Mouse (Mus musculus) MEL (cell line): ENCODE measurements around the gene 4930432K21Rik. TPM values are rescaled to one million over a fixed set of nuclear protein-coding genes. Genes with fewer than 3 reads are reported as not detected.
A peak's percentile ranks its signal among the peaks of the same experiment; 100 is the strongest.

Experiments
- DNase-seq: peaks from one replicate; pipeline ENCODE4 v3.0.0; 2011; ENCODE audit warnings: low read depth, low spot score
- H3K27ac ChIP-seq: 2 replicates; pipeline ENCODE4 v1.5.1; 2012; ENCODE audit warnings: low read depth, mild to moderate bottlenecking, control low read depth, low read length, moderate library complexity; ENCODE audit not compliant: control insufficient read depth
- H3K27me3 ChIP-seq, 2 experiments: fragments of 150-350 bp in 1 of 2; sonication (generic) in 1 of 2; 2 replicates each; pipeline ENCODE4 v1.6.1; 2012; ENCODE audit warnings: low read length in 2 of 2, mild to moderate bottlenecking in 2 of 2, improper control_type of control experiment in 1 of 2, moderate library complexity in 1 of 2; ENCODE audit not compliant: insufficient read depth in 2 of 2, control insufficient read depth in 1 of 2
- H3K36me3 ChIP-seq, 2 experiments: 2 replicates each; pipeline ENCODE4 v1.6.1; 2012 to 2014; ENCODE audit warnings: low read length in 2 of 2, improper control_type of control experiment in 1 of 2, inconsistent platforms in 1 of 2, mild to moderate bottlenecking in 1 of 2; ENCODE audit not compliant: insufficient read depth in 2 of 2, control insufficient read depth in 1 of 2
- H3K4me1 ChIP-seq, 2 experiments: fragments of 150-350 bp in 1 of 2; sonication (generic) in 1 of 2; 2 replicates each; pipeline ENCODE4 v1.6.1; 2012; ENCODE audit warnings: low read length in 2 of 2, improper control_type of control experiment in 1 of 2, mild to moderate bottlenecking in 1 of 2; ENCODE audit not compliant: insufficient read depth in 2 of 2, control insufficient read depth in 1 of 2
- H3K4me3 ChIP-seq, 2 experiments: fragments of 150-350 bp in 1 of 2; sonication (generic) in 1 of 2; 2 replicates each; pipeline ENCODE4 v1.5.1; 2012; ENCODE audit warnings: low read depth in 2 of 2, low read length in 2 of 2, mild to moderate bottlenecking in 2 of 2, moderate library complexity in 2 of 2, control low read depth in 1 of 2, improper control_type of control experiment in 1 of 2; ENCODE audit not compliant: control insufficient read depth in 1 of 2, insufficient read depth in 1 of 2
- H3K79me2 ChIP-seq: 2 replicates; pipeline ENCODE4 v1.6.1; 2012; ENCODE audit warnings: mild to moderate bottlenecking, low read length, moderate library complexity; ENCODE audit not compliant: control insufficient read depth, poor library complexity, insufficient read depth
- H3K9ac ChIP-seq: 2 replicates; pipeline ENCODE4 v1.6.1; 2012; ENCODE audit warnings: low read depth, mild to moderate bottlenecking, control low read depth, low read length, moderate library complexity; ENCODE audit not compliant: control insufficient read depth, poor library complexity, severe bottlenecking
- H3K9me3 ChIP-seq: fragments of 150-350 bp; sonication (generic); replicated peaks from 2 replicates; pipeline ENCODE4 v1.6.1; 2012; ENCODE audit warnings: mild to moderate bottlenecking, low read length, improper control_type of control experiment, moderate library complexity; ENCODE audit not compliant: insufficient read depth
- CTCF ChIP-seq, 3 experiments: IDR thresholded peaks in 2 of 3; conservative IDR thresholded peaks in 1 of 3; 2 replicates each; pipeline ENCODE4 v1.5.1; 2011 to 2012; ENCODE audit warnings: low read length in 3 of 3, low read depth in 2 of 3, mild to moderate bottlenecking in 2 of 3, improper control_type of control experiment in 1 of 3, inconsistent platforms in 1 of 3, mixed read lengths in 1 of 3, moderate library complexity in 1 of 3; ENCODE audit not compliant: control insufficient read depth in 1 of 3, insufficient read depth in 1 of 3, poor library complexity in 1 of 3, severe bottlenecking in 1 of 3
- EP300 ChIP-seq, 2 experiments: IDR thresholded peaks; 2 replicates each; pipeline ENCODE4 v1.6.1; 2011; ENCODE audit warnings: improper control_type of control experiment in 2 of 2, low read length in 2 of 2, low read depth in 1 of 2, mild to moderate bottlenecking in 1 of 2
- GABPA ChIP-seq: IDR thresholded peaks from 2 replicates; pipeline ENCODE4 v1.6.1; 2012; ENCODE audit warnings: low read depth, mild to moderate bottlenecking, inconsistent platforms, low read length, improper control_type of control experiment, moderate library complexity
- GATA1 ChIP-seq: IDR thresholded peaks from 2 replicates; pipeline ENCODE4 v1.6.1; 2011; ENCODE audit warnings: low read depth, low read length, improper control_type of control experiment
- HCFC1 ChIP-seq: IDR thresholded peaks from 2 replicates; pipeline ENCODE4 v1.6.1; 2012; ENCODE audit warnings: low read depth, mild to moderate bottlenecking, inconsistent platforms, low read length, improper control_type of control experiment, moderate library complexity
- MAFK ChIP-seq: IDR thresholded peaks from 2 replicates; pipeline ENCODE4 v1.6.1; 2011; ENCODE audit warnings: low read depth, mild to moderate bottlenecking, low read length, improper control_type of control experiment, borderline replicate concordance
- MAZ ChIP-seq: IDR thresholded peaks from 2 replicates; pipeline ENCODE4 v1.6.1; 2012; ENCODE audit warnings: low read depth, mild to moderate bottlenecking, inconsistent platforms, low read length, improper control_type of control experiment
- MEF2A ChIP-seq: IDR thresholded peaks from 2 replicates; pipeline ENCODE4 v1.6.1; 2014; ENCODE audit warnings: low read depth, mild to moderate bottlenecking, inconsistent platforms, low read length, improper control_type of control experiment; ENCODE audit not compliant: poor library complexity, insufficient replicate concordance, severe bottlenecking; ENCODE audit errors: extremely low read depth
- POLR2AphosphoS5 ChIP-seq: IDR thresholded peaks from 2 replicates; pipeline ENCODE4 v1.6.1; 2012; ENCODE audit warnings: low read depth, borderline replicate concordance, mild to moderate bottlenecking, inconsistent platforms, low read length, moderate library complexity, mixed read lengths
- RAD21 ChIP-seq: IDR thresholded peaks from 2 replicates; pipeline ENCODE4 v1.6.1; 2011; ENCODE audit warnings: mild to moderate bottlenecking, low read depth, low read length, improper control_type of control experiment
- SMC3 ChIP-seq: IDR thresholded peaks from 2 replicates; pipeline ENCODE4 v1.6.1; 2011; ENCODE audit warnings: low read depth, low read length, improper control_type of control experiment
- UBTF ChIP-seq: IDR thresholded peaks from 2 replicates; pipeline ENCODE4 v1.6.1; 2012; ENCODE audit warnings: low read depth, mild to moderate bottlenecking, inconsistent platforms, low read length, improper control_type of control experiment, moderate library complexity, borderline replicate concordance; ENCODE audit not compliant: insufficient read depth
- polyA plus RNA-seq, 2 experiments: library from polyadenylated mRNA; stranded (reverse) in 1 of 2; unstranded in 1 of 2; fragments of >175 nt in 1 of 2; fragments of >200 nt in 1 of 2; gene quantifications; 2 replicates each; pipeline versions ENCODE4 v1.2.1 to v1.2.4; 2012; ENCODE audit warnings: low replicate concordance in 2 of 2, low read depth in 1 of 2; ENCODE audit not compliant: insufficient read length in 2 of 2, insufficient read depth in 1 of 2, missing spikeins in 1 of 2
- total RNA-seq: library from RNA; depleted of rRNA; stranded (reverse); fragments of 300-350 nt; gene quantifications from 2 replicates; pipeline ENCODE4 v1.2.3, GENCODE M21; 2012

The 4930432K21Rik gene
- total and polyA plus RNA-seq, 3 experiments = 2.2 to 3.0 TPM; not detected in 1

- no peaks in the 10 kb centered on the region for H3K36me3 ChIP-seq
- no peaks in the 10 kb centered on the region for H3K27me3 ChIP-seq
- no peak overlapping the region for H3K27ac ChIP-seq
- no peak for DNase-seq
- H3K9me3 ChIP-seq = no peaks in the 10 kb centered on the region
- no peak overlapping the region for H3K4me3 ChIP-seq
- peaks cover 2 to 11% of the 10 kb centered on the region in 2 experiments; a peak in 3 of 4 replicates for H3K4me1 ChIP-seq
- TF ChIP-seq HCFC1 = no peak
- no peak for TF ChIP-seq RAD21
- TF ChIP-seq MAZ = no peak
- TF ChIP-seq SMC3 = no peak
- no peak for TF ChIP-seq GABPA
- TF ChIP-seq EP300 (IDR thresholded peaks at IDR 0.05; ENCODE audit: low read depth in 1 of 2, low read length in 2 of 2) = no peak
- no peak for TF ChIP-seq CTCF (IDR thresholded peaks at IDR 0.05 in 2 of 3, conservative IDR thresholded peaks at IDR 0.05 in 1 of 3; ENCODE audit: control insufficient read depth in 1 of 3, insufficient read depth in 1 of 3, low read depth in 2 of 3, low read length in 3 of 3, poor library complexity in 1 of 3, severe bottlenecking in 1 of 3)
- TF ChIP-seq MEF2A = no peak
- no peak for TF ChIP-seq UBTF
- TF ChIP-seq MAFK = no peak
- no peak for TF ChIP-seq GATA1
- TF ChIP-seq POLR2AphosphoS5 = no peak
- H3K9ac ChIP-seq = no peak overlapping the region
- peaks cover 8% of the 10 kb centered on the region; the same call in 1 of the 2 replicates for H3K79me2 ChIP-seq
Measured at GRCm38 (mm10) chr8:84180530-84181190, 32.8 kb downstream of the 4930432K21Rik start.

- TF ChIP-seq MAFK = no peak
- Histone ChIP-seq H3K27me3 (no peaks in the 10 kb centered on the region), H3K4me3 (peak overlapping the region; percentile 75 to 97), H3K36me3 (no peaks in the 10 kb centered on the region), H3K27ac (no peak overlapping the region), H3K4me1 (peaks cover 2 to 11% of the 10 kb centered on the region in 2 experiments; a peak in 3 of 4 replicates), H3K9ac (peak overlapping the region; percentile 87), H3K79me2 (peaks cover 8% of the 10 kb centered on the region; the same call in 1 of the 2 replicates), H3K9me3 (no peaks in the 10 kb centered on the region)
- no peak for DNase-seq
Measured at GRCm38 (mm10) chr8:84182833-84183232, 35.0 kb downstream of the 4930432K21Rik start.
